Mouse (Mus musculus): Measurements from ENCODE around the gene Myom3.
A peak's percentile ranks its signal among the peaks of the same experiment; 100 is the strongest.

Gene Myom3

DNA sequence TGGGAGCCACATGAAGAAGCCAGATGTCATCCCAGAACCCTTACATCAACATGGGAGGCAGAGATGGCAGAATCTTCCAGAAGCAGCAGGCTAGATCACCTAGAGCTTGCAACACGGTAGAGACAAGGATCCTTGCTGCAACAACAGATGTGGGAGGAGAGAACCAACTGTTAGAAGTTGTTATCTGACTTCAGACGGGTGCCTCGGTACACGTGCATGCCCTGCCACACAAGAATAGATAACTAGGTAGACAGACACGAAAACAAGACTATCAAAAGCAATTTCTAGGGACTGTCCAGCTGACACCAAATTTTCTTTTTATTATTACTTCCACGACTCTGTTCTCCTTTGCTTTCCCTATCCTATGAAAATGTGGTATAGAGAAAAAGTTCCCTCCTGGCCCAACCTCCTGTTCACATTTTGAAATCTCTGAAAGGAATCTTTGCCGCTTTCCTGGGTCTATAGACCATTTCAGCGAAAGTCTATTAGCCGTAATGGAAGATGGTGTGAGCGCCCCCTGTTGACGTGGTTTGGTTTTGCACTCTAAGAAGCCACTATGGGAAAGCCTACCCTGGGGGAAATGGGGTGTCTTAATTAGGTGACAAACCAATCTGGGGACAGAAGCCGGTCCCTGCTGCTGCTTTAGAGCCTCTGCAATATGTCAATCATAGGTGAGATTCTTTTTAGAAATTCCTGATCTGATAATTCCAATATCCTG is 57.5 kb downstream of the Myom3 start:
- DNase-seq (ENCODE audit: low spot score) = peak; percentile 31

DNA sequence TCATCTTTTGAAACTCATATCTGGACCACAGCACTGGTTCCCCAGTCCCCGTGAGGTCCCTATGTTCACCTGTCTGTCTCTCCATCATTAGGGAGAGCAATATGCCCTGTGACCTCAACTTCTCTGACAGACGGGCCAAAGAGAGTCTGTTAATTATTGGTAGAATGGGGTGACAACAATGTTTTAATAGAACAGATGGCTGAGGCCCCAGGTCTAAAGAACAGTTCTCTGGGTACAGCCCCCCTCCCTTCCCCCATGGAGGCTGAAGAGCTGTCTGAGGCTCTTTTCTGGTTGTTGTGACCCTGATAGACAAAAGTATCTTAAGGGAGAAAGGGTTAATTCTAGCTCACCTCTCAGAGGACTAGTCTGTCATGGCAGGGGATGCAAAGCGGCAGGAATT is 58.9 kb downstream of the Myom3 start:
- DNase-seq (ENCODE audit: low spot score) = no peak

DNA sequence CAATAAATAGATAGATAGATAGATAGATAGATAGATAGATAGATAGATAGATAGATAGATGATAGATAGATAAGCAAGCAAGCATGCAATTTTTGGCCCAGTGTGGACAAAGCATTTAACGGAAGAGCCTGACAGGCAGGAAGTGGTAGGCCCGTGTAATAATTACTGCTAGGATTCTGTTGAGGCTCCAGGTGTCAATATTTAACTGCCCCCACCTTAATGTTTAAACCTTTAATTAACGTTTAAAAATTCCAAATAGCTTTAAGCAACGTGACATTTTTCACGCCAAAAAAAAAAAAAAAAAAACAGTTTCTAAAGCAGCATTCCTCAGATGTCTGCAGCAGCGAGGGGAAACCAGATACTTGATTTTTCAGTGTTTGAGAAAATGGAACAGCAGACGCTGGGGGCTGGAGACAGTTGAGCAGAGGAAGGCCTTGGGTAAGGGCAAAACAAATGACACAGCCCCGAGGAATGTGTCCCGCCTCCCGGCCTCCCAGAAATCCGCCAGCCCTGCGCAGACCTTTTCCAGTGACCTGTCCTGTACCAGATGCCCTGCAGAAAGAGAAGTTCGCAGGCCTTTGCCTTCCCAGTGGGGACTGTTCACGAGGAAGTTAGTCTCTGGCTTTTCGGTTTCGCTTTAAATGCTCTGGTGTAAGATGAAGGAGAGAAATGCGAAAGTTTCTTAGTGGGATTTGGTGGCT is 60.5 kb downstream of the Myom3 start:
- DNase-seq (ENCODE audit: low spot score) = no peak

DNA sequence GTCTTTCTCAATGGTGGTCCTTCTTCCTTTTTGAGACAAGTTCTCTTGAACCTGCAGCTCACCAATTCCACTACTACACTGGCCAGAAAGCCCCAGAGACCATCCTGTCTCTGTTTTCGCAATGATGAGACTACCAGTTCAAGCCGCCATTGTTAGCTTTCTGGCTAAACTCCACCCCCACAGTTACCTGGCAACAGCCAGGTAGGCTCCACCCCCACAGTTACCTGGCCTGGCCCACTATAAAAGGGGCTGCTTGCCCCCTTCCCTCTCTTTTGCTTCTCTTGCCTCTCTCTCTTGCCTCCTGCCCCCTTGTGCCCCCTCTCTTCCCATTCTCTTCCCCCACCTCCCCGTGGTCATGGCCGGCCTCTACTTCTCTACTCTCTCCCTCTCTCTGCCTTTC is 62.3 kb downstream of the Myom3 start:
- DNase-seq (ENCODE audit: low spot score) = no peak

DNA sequence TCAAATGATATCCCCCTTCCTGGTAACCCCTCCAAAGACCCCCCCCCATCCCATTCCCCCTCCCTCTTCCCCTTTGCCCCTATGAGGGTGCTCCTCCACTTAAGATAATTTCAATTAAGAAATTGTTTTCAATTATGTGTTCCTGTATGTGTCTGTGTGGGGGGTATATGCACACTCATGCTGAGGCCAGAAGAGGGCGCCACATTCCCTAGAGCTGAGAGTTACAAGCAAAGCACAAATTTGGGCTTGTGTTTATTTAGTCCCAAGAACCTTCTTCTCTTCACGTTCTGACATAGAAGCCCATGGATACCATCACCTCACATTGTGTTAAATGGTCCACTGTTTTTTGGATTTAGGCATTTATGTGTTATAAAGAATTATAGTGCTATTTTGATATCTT is 63.8 kb downstream of the Myom3 start:
- no peak for DNase-seq (ENCODE audit: low spot score)

DNA sequence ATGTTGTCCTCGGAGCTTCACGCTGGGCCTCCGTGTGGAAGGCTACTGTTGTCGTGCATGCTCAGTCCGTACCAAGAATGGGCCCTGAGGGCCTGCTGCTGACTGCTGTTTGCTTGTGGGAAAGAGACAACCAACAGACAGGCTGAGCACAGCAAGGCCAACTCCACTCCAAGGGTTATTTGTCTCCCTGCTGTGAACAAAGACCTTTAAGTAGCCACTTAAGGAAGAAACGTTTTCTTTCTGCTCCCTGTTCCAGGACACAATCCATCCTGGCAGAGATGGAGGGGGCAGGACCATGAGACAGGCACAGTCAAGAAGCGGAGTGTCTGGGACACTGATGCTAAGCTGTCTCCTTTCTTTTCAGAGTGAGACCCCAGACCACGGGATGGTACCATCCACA is 64.7 kb downstream of the Myom3 start:
- DNase-seq (ENCODE audit: low spot score) = no peak

DNA sequence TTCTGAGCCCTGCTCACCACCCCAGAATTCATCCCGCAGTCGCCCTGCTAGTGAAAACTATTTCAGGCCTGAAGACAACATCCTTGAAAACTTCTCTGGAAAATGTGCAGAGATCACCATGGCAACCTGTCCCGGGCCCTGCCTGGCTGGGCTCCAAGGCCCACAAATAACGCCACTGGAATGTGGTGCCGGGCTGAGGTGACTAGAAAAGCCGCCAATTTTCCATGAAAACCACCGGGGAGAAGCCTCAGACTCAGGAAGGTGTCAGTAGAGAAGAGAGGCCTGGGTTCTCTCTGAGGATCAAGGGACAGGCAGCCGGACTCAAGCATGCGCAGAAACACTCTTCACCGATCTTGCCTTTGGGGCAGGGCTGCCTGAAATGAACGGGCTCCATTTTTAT is 69.0 kb downstream of the Myom3 start:
- DNase-seq (ENCODE audit: low spot score) = peak; percentile 27

DNA sequence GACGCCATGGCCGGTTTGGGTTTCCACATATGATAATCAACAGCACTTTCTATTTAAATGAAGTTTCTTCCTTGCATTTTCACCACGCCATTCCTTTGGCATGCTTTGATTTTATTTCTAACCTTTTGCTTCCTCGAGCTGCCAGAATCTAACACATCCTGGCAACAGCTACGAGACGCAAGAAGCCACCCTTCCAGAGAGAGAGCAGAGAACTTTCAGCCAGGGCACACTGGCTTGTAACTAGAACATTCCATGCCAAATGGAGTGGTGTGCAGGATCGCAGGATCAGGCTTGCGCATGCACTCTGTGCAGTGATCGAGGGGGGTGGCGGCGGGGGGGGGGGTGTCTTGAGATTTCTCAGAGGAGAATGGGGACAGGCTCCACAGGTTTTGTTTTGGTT is 72.6 kb downstream of the Myom3 start:
- DNase-seq (ENCODE audit: low spot score) = no peak

DNA sequence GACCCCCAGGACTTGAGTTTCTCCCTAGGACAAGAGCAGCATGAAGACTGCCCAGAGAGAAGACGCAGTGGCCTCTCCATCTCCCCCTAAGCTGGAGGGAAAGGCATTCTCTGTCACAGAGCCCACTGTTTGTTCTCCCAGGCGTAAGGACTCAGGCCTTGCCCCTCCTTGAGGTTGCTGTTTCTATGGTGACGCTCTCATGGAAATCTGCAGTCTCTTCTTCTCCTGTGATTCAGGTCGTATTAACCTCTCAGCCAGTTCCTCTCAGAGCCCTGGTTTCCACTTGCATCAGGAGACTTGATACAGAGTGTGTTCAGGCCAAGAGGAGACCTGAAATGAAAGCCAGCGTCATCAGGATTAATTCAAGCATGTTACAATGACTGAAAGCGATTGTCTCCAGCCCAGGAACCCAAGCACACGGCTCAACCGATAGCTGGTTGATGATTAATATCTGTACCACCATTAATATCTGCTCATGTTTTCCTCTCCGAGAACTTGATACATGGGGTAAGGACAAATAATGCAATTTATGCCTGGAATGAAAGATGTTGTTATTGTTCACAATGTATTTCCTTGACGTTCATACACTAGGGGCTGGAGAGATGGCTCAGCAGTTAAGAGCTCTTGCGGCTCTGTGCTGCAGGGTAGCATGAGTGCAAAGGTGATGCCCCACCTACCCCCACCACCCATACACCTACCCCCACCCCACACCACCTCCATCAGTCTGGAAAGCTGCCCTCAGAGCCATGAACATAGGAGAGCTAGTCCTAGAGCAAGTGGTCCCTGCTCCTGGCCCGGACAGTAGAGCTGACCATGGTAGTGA is 74.0 kb downstream of the Myom3 start:
- no peak for DNase-seq (ENCODE audit: low spot score)

DNA sequence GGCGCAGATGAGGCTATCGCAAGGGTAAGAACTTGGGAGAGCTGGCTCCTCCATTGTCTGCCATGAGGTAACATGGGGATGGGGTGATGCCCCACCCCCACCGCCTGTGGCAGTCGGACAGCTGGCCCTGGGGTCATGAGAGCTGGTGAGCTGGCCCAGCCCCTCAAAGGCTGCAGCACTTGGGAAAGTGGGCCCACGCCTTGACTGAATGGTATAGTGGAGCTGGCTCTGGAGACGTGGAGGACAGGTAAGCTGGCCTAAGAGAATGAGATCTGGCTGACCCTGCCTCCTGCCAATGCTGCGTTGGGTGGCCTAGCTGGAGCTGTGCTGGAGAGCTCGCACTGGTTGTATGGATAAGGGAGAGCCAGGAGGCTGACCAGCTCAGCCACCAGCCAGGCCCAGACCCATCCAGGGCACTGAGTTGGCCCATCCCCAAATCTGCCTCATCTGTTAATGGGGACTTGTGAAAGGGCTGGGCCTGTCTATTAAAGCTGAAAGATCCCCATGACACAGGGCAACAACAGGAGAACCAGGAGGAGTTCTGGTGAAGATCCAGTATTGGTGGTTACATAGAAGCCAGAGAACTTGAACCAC is 74.7 kb downstream of the Myom3 start:
- DNase-seq (ENCODE audit: low spot score) = no peak

DNA sequence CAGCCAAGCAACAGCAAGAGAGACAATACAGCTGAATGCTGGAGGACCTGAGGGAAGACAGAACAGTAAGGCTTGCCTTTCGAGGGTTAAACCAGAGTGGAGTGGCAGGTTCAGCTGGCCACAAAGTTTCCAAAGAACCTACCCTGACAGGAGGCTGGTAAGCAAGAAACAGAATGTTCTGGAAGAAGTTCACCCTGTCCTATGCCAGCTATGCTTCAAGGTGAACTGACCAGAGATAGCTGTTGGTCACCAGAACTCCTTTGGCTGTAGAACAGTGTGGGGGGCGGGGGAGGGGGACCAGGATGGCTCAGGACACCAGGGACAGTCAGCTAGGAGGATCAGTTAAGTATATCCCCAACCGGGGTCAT is 79.4 kb downstream of the Myom3 start:
- no peak for DNase-seq (ENCODE audit: low spot score)

DNA sequence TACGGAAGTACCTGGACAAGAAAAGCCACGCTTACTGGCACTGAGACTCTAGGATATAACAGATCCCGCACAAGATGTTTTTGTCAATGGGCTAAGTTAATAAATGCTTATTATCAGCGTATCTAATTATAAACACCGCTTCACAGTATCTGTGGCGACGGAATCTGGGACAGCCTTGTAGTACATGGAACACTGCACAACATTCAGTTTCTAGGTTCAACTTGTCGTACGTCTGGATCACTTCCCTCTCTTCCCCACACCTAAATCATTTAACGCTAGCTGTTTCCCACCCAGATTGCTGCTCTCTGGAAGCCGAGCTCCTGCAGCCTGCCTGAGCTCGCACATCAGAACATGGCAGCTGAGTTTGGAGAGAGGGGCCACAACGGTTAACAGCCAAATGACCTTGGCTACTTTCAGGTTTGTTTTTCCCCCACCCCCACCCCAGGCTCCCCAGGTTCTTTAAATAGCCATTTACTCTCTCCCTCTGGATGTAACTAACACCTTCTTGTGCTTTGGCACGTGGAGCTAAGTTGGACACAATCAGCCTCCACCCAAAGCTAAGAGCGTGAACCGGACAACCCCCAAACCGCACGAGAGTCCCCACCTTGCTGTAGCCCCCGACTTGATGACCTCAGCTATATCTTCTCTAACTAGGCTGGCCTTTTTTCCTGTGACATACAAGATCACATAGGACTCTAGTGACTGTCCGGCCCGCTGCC is 79.9 kb downstream of the Myom3 start:
- DNase-seq (ENCODE audit: low spot score) = no peak

DNA sequence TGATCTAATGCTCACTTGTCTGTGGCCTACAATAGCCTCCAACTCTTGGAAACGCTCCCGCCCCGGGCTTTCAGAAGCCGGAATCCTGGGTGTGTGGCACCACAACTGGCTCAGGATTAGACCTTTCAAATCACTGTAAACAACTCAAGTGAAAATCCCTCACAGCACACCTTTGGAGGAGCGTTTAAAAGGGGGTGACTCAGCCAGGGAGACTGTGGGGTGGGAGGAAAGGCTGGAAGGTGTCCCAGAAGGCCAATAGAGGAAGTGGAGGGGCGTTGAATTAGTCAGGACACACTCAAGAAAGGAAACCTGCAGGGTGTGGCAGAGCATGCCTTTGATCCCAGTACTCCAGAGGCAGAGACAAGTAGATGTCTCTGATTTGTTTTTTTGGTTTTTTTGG is 84.9 kb downstream of the Myom3 start:
- no peak for DNase-seq (ENCODE audit: low spot score)

DNA sequence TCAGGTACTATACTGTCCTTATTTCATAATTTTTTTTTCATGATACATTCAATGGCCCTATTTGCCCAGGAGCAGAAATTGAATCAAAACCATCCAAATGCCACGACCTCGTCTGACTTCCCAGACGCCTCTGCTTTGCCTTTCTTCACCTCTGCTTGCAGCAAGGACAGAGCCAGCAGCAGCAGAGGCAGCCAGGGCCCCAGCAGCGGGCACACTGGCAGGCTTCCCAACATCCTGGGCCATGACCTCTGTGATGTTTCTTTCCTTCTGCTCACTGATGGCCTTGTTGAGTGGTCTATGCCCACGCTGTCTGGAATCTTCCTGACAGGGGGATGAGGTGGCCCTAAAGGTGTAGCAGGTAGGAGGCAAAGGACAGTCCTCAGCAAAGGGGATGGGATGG is 88.1 kb downstream of the Myom3 start:
- DNase-seq (ENCODE audit: low spot score) = no peak

DNA sequence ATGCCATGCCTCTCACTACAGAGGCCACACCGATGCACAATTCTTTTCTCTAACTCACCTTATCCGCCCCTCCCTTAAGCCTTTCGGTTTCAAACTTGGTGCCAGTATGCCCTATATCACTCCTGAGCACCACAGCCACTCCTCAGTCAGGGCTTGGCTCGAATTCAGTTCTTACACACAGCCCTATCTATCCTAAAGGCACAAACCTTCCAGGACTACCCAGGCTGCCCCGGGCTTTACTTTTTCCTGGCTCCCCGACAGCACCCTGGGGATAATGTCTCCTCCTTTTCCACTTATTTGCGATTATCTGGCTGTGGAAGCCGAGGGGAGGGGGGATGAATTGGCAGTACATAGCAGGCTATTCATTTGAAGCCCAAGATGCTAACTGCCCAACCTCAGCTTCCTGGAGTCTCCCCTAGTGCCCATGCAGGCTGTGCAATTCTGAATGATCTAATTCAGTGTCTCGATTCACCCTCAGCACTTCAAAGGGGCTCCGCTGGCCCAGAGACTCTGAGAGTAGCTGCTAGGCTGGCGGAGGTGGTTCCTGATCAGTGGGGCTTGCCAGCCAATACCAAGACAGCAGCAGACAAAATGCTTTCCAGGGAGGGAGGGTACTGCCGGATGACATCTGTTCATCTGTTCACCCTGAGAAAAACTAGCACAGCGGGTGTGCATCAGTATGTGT is 91.0 kb downstream of the Myom3 start:
- DNase-seq (ENCODE audit: low spot score) = no peak

DNA sequence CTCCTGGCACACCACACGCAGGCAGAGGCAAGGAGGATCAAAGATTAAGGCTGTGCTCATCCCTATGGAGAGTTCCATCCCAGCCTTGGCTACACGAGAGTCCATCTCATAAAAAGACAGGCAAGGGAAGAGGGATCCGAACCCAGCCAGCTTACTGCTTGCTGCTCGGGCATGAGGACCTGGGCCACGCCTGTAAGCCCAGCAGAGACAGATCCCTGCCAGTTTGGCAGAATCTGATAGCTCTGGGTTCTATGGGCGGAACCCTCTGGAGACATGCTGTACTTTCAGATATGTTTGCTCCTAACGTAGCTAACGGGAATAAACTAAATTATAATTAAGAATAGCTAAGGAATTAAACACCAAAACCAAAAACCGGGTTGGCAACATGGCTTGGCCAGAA is 92.4 kb downstream of the Myom3 start:
- no peak for DNase-seq (ENCODE audit: low spot score)

DNA sequence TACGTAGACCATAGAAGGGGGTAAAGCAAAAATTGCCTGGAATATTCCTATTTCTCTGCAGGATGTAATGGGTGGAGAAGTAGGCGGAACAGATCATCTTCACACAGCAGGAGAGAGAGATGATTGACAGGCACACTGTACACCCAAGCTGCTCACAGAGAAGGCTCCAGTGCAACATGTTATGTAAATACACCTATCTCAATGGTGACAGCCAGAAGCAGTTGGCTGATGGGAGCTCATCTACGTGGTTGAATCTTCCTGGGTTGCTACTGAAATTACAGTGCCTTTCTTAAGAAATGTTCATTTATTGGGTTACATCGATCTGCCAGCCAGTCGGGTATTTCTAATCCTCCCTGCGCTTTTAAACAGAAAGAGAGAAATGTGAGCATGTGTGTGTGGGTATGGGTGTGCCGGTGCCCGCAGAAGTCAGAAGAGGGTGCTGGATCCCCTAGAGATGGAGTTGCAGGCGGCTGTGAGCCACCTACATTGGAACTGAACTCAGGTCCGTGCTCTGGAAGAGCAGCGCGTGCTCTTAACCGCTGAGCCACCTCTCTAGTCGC is 94.6 kb downstream of the Myom3 start:
- DNase-seq (ENCODE audit: low spot score) = no peak

DNA sequence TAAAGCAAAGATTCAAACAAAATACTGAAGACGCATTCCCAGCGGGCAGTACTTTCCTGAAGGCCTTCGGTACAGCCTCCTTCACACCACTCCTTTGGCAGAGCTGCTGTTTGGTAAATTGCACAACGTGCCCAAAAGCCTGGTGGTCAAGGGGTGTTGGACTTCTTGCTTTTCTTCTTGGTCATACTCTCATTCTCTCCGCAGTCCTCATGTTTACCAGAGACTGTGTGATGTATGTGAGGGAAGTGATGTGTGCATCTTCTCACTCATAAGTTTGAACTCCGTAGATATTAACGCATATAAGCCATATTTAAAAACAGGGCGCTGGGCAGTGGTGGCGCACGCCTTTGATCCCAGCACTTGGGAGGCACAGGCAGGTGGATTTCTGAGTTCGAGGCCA is 95.1 kb downstream of the Myom3 start:
- no peak for DNase-seq (ENCODE audit: low spot score)

DNA sequence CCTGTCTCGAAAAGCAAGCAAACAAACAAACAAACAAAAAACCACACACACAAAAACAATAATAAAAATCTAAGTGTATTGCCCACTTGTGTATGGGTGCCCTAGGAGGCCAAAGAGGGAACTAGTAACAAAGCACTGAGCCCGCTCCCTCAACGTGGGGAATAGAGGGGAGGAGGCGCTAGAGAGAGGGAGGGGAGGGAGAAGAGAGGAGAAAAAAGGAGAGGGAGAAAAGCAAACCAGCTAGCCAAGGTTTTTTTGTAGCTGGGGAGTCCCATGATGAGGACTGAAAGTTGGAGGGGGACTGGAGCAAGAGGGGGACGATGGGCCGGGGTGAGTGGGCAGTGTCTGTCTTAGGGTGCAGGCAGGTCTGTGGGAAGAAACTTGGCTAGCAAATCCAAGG is 95.6 kb downstream of the Myom3 start:
- no peak for DNase-seq (ENCODE audit: low spot score)

DNA sequence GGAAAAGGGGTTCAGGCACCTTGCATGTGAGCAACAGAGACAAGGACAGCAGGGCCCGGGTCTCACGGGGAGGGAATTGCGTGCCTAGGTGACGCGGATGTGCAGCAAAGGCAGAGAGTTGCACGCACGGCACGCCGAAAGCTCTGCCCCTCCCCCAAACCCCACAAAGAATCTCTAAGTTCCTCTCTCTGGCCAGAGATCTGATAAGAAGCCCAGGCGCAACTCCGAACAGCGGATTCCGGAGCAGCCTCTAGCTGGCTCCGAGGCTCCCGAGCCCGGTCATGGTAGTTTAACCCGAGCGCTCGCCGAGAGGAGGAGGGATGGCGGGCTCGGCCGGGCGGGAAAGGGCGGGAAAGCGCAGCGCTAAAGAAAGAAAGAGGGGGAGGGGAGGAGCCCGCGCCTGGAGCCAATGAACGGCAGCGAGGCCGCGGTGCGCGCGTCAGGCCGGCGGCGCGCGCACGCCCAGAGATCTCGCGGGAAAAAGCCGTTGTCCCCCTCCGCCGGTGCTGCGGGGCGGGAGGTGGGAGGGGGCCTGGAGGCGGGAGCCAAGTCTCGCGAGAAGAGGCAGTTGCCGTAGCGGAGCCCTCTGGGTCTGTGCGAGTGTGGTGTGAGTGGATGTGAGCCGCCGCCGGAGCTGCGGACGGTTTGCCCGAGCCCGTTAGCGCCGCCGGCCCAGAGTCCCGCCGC is 96.2 kb downstream of the Myom3 start, which contains the start of gene Srsf10:
Srsf10 (plus strand) TSS at position 212 of the 687 bp plus-strand sequence.
- DNase-seq (ENCODE audit: low spot score) = peak; percentile 93
